Mouse (Mus musculus) ES-E14 (cell line): Measurements from ENCODE around the gene Ltbp1.

Source experiments
- HCFC1 ChIP-seq: IDR thresholded peaks from 2 replicates; pipeline ENCODE4 v1.6.1; 2012; ENCODE audit warnings: low read length, inconsistent platforms, borderline replicate concordance; ENCODE audit not compliant: insufficient read depth
- MAFK ChIP-seq: IDR thresholded peaks from 2 replicates; pipeline ENCODE4 v1.6.1; 2014; ENCODE audit warnings: mild to moderate bottlenecking, low read depth, low read length, inconsistent platforms; ENCODE audit not compliant: insufficient read depth
- ZC3H11A ChIP-seq: IDR thresholded peaks from 2 replicates; pipeline ENCODE4 v1.6.1; 2012; ENCODE audit warnings: low read depth, mild to moderate bottlenecking, inconsistent platforms, low read length, borderline replicate concordance

DNA sequence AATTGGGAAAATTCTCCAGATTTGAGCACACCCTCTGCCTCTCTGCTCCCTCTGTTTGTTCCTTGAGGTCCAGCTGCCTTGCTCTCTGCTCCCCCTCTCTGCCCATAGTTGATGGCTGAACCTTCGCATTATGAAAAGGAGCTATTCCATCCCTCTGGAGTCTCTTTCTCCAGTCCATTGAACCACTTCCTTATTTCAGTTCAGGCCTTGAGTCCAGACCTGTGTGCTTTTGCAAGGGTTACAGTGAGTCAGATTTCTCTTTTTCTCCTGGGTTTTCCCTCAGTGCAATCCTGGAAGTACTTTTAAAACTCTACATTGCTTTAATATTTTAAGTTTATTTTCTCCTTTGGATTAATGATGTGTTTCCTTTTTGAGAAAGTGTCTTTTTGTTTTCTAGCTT, 236.7 kb downstream of the Ltbp1 start:
- TF ChIP-seq HCFC1 = no peak
- no peak for TF ChIP-seq ZC3H11A
- TF ChIP-seq MAFK = no peak
